Mouse (Mus musculus): ENCODE measurements around the gene Pofut2.

The Pofut2 gene

GRCm38 (mm10) chr10:77258704-77259621 lies at the start of gene Pofut2:
Pofut2 (plus strand) TSS chr10:77259218.
- DNase-seq (ENCODE audit: low spot score in 2 of 2): peak; percentile 92 to 94

GRCm38 (mm10) chr10:77209261-77209660 lies 49.8 kb upstream of the Pofut2 start:
- DNase-seq (ENCODE audit: low spot score in 2 of 2): no peak

- no peak for DNase-seq (ENCODE audit: low spot score in 2 of 2)
Observed at GRCm38 (mm10) chr10:77210666-77211065, 48.4 kb upstream of the Pofut2 start.

- DNase-seq (ENCODE audit: low spot score in 2 of 2): no peak
Observed at GRCm38 (mm10) chr10:77211116-77211570, 47.9 kb upstream of the Pofut2 start.

GRCm38 (mm10) chr10:77212354-77213120 lies 46.5 kb upstream of the Pofut2 start:
- DNase-seq (ENCODE audit: low spot score in 2 of 2): no peak

- DNase-seq (ENCODE audit: low spot score in 2 of 2): no peak
Observed at GRCm38 (mm10) chr10:77213483-77213882, 45.5 kb upstream of the Pofut2 start.

GRCm38 (mm10) chr10:77214586-77214985 lies 44.4 kb upstream of the Pofut2 start:
- DNase-seq (ENCODE audit: low spot score in 2 of 2): no peak

GRCm38 (mm10) chr10:77215641-77216040 lies 43.4 kb upstream of the Pofut2 start:
- DNase-seq (ENCODE audit: low spot score in 2 of 2): no peak

- DNase-seq (ENCODE audit: low spot score in 2 of 2): no peak
Observed at GRCm38 (mm10) chr10:77216313-77216712, 42.7 kb upstream of the Pofut2 start.

- DNase-seq (ENCODE audit: low spot score in 2 of 2): no peak
Observed at GRCm38 (mm10) chr10:77217155-77217731, 41.8 kb upstream of the Pofut2 start.

GRCm38 (mm10) chr10:77218059-77218458 lies 41.0 kb upstream of the Pofut2 start:
- no peak for DNase-seq (ENCODE audit: low spot score in 2 of 2)

- no peak for DNase-seq (ENCODE audit: low spot score in 2 of 2)
Observed at GRCm38 (mm10) chr10:77219411-77220025, 39.5 kb upstream of the Pofut2 start.

- no peak for DNase-seq (ENCODE audit: low spot score in 2 of 2)
Observed at GRCm38 (mm10) chr10:77221108-77221507, 37.9 kb upstream of the Pofut2 start.

- no peak for DNase-seq (ENCODE audit: low spot score in 2 of 2)
Observed at GRCm38 (mm10) chr10:77222963-77223552, 36.0 kb upstream of the Pofut2 start.

GRCm38 (mm10) chr10:77224390-77224789 lies 34.6 kb upstream of the Pofut2 start:
- DNase-seq (ENCODE audit: low spot score in 2 of 2): no peak

- DNase-seq (ENCODE audit: low spot score in 2 of 2): no peak
Observed at GRCm38 (mm10) chr10:77225414-77225813, 33.6 kb upstream of the Pofut2 start.

GRCm38 (mm10) chr10:77225995-77226688 lies 32.9 kb upstream of the Pofut2 start:
- no peak for DNase-seq (ENCODE audit: low spot score in 2 of 2)

GRCm38 (mm10) chr10:77226691-77227367 lies 32.2 kb upstream of the Pofut2 start:
- DNase-seq (ENCODE audit: low spot score in 2 of 2): no peak

GRCm38 (mm10) chr10:77227368-77227723 lies 31.7 kb upstream of the Pofut2 start:
- no peak for DNase-seq (ENCODE audit: low spot score in 2 of 2)

Measured in frontal cortex, postnatal 10 days (tissue).